Mouse (Mus musculus): ENCODE results near the gene Ryr3. TPM values are rescaled to one million over a fixed set of nuclear protein-coding genes. Genes with fewer than 3 reads are reported as not detected.

The Ryr3 gene
- total and polyA plus RNA-seq, 3 experiments: 0.33 TPM; not detected in 2

DNA sequence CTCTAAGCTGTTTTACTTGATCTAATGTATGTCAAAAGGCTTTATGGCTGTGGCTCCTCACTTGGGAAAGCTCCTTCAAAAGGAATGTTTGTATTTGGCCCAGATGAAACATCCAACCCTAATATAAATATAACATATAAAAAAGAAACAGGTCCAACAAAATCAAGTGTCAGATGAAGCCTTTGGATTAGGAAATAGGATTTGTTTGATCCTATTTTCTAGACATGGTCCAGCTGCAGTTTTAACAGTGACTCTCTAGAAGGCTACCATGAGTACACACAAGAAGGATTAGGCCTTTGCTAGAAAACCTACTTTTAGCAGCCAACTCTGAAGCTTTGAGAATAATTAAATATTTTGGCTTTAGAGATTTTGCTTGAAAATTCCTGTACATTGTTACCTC, 38.8 kb downstream of the Ryr3 start:
- DNase-seq (ENCODE audit: low spot score) (no peak), ATAC-seq (ENCODE audit: extremely low read depth, insufficient number of reproducible peaks, low FRiP score, poor library complexity, severe bottlenecking) (no peak)
- H3K4me1 ChIP-seq (ENCODE audit: insufficient read depth, low read depth, low read length): no peaks in the 10 kb centered on the region
- no peaks in the 10 kb centered on the region for H3K27me3 ChIP-seq (ENCODE audit: insufficient read depth, low read length)
- H3K9me3 ChIP-seq (replicated peaks): peaks cover 12% of the 10 kb centered on the region
- TF ChIP-seq TAL1 (conservative IDR thresholded peaks at IDR 0.05; ENCODE audit: low read depth, low read length) (no peak), GATA1 (IDR thresholded peaks at IDR 0.05; ENCODE audit: borderline replicate concordance, low read length) (no peak), CTCF (IDR thresholded peaks at IDR 0.05; ENCODE audit: low read depth, low read length) (no peak), POLR2AphosphoS5 (IDR thresholded peaks at IDR 0.05; ENCODE audit: insufficient replicate concordance, low read depth, low read length) (no peak), GATA2 (IDR thresholded peaks at IDR 0.05; ENCODE audit: borderline replicate concordance, low read depth, low read length) (no peak)
- no peak overlapping the region for H3K4me3 ChIP-seq (ENCODE audit: low read depth, low read length)
- H3K36me3 ChIP-seq (replicated peaks): no peaks in the 10 kb centered on the region

GRCm38 (mm10) chr2:113176337-113176736, 40.6 kb downstream of the Ryr3 start:
- ATAC-seq (ENCODE audit: extremely low read depth, insufficient number of reproducible peaks, low FRiP score, poor library complexity, severe bottlenecking) (no peak), DNase-seq (ENCODE audit: low spot score) (no peak)
- no peak for TF ChIP-seq GATA1 (IDR thresholded peaks at IDR 0.05; ENCODE audit: borderline replicate concordance, low read length)
- TF ChIP-seq CTCF (IDR thresholded peaks at IDR 0.05; ENCODE audit: low read depth, low read length): no peak
- no peak for TF ChIP-seq POLR2AphosphoS5 (IDR thresholded peaks at IDR 0.05; ENCODE audit: insufficient replicate concordance, low read depth, low read length)
- TF ChIP-seq TAL1 (conservative IDR thresholded peaks at IDR 0.05; ENCODE audit: low read depth, low read length): no peak
- TF ChIP-seq GATA2 (IDR thresholded peaks at IDR 0.05; ENCODE audit: borderline replicate concordance, low read depth, low read length): no peak
- H3K9me3 ChIP-seq (replicated peaks): peaks cover 13% of the 10 kb centered on the region
- no peak overlapping the region for H3K4me3 ChIP-seq (ENCODE audit: low read depth, low read length)
- H3K27me3 ChIP-seq (ENCODE audit: insufficient read depth, low read length): no peaks in the 10 kb centered on the region
- no peaks in the 10 kb centered on the region for H3K36me3 ChIP-seq (replicated peaks)
- H3K4me1 ChIP-seq (ENCODE audit: insufficient read depth, low read depth, low read length): no peaks in the 10 kb centered on the region

- Histone ChIP-seq H3K27me3 (ENCODE audit: insufficient read depth, low read length) (no peaks in the 10 kb centered on the region), H3K4me1 (ENCODE audit: insufficient read depth, low read depth, low read length) (no peaks in the 10 kb centered on the region), H3K36me3 (replicated peaks) (no peaks in the 10 kb centered on the region), H3K4me3 (ENCODE audit: low read depth, low read length) (no peak overlapping the region), H3K9me3 (replicated peaks) (peaks cover 32% of the 10 kb centered on the region)
- TF ChIP-seq TAL1 (conservative IDR thresholded peaks at IDR 0.05; ENCODE audit: low read depth, low read length): no peak
- no peak for TF ChIP-seq POLR2AphosphoS5 (IDR thresholded peaks at IDR 0.05; ENCODE audit: insufficient replicate concordance, low read depth, low read length)
- TF ChIP-seq GATA1 (IDR thresholded peaks at IDR 0.05; ENCODE audit: borderline replicate concordance, low read length): no peak
- TF ChIP-seq GATA2 (IDR thresholded peaks at IDR 0.05; ENCODE audit: borderline replicate concordance, low read depth, low read length): no peak
- TF ChIP-seq CTCF (IDR thresholded peaks at IDR 0.05; ENCODE audit: low read depth, low read length): no peak
- DNase-seq (ENCODE audit: low spot score): no peak
- ATAC-seq (ENCODE audit: extremely low read depth, insufficient number of reproducible peaks, low FRiP score, poor library complexity, severe bottlenecking): no peak
Observed at GRCm38 (mm10) chr2:113168096-113168495, 48.8 kb downstream of the Ryr3 start.

DNA sequence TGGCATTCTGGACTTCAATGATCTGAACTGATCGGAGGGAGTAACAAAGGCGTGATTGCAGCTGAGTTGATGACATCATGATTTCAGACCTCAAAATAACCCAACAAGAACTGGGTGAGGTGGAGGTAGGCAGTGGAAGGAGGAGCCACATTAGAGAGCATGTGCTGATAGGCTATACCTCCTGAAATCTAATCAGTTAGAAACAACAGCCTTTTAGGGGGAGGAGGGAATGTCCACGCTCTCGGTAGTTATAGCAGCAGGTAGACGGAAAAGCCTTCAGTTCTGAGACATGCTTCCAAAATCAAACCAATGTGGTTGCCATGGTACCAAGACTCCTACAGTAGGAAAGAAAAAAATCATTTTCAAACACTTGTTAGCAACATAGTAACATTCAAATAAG, 55.4 kb downstream of the Ryr3 start:
- ATAC-seq (ENCODE audit: extremely low read depth, insufficient number of reproducible peaks, low FRiP score, poor library complexity, severe bottlenecking): no peak
- TF ChIP-seq TAL1 (conservative IDR thresholded peaks at IDR 0.05; ENCODE audit: low read depth, low read length) (no peak), POLR2AphosphoS5 (IDR thresholded peaks at IDR 0.05; ENCODE audit: insufficient replicate concordance, low read depth, low read length) (no peak), GATA2 (IDR thresholded peaks at IDR 0.05; ENCODE audit: borderline replicate concordance, low read depth, low read length) (no peak), CTCF (IDR thresholded peaks at IDR 0.05; ENCODE audit: low read depth, low read length) (no peak), GATA1 (IDR thresholded peaks at IDR 0.05; ENCODE audit: borderline replicate concordance, low read length) (no peak)
- Histone ChIP-seq H3K27me3 (ENCODE audit: insufficient read depth, low read length) (no peaks in the 10 kb centered on the region), H3K9me3 (replicated peaks) (peaks cover 22% of the 10 kb centered on the region), H3K4me3 (ENCODE audit: low read depth, low read length) (no peak overlapping the region), H3K36me3 (replicated peaks) (no peaks in the 10 kb centered on the region), H3K4me1 (ENCODE audit: insufficient read depth, low read depth, low read length) (no peaks in the 10 kb centered on the region)
- no peak for DNase-seq (ENCODE audit: low spot score)

GRCm38 (mm10) chr2:113137766-113138165, 79.1 kb downstream of the Ryr3 start:
- Histone ChIP-seq H3K4me1 (ENCODE audit: insufficient read depth, low read depth, low read length) (no peaks in the 10 kb centered on the region), H3K9me3 (replicated peaks) (peaks cover 16% of the 10 kb centered on the region), H3K36me3 (replicated peaks) (no peaks in the 10 kb centered on the region), H3K27me3 (ENCODE audit: insufficient read depth, low read length) (no peaks in the 10 kb centered on the region), H3K4me3 (ENCODE audit: low read depth, low read length) (no peak overlapping the region)
- DNase-seq (ENCODE audit: low spot score) (no peak), ATAC-seq (ENCODE audit: extremely low read depth, insufficient number of reproducible peaks, low FRiP score, poor library complexity, severe bottlenecking) (no peak)
- TF ChIP-seq POLR2AphosphoS5 (IDR thresholded peaks at IDR 0.05; ENCODE audit: insufficient replicate concordance, low read depth, low read length) (no peak), GATA2 (IDR thresholded peaks at IDR 0.05; ENCODE audit: borderline replicate concordance, low read depth, low read length) (no peak), TAL1 (conservative IDR thresholded peaks at IDR 0.05; ENCODE audit: low read depth, low read length) (no peak), CTCF (IDR thresholded peaks at IDR 0.05; ENCODE audit: low read depth, low read length) (no peak), GATA1 (IDR thresholded peaks at IDR 0.05; ENCODE audit: borderline replicate concordance, low read length) (no peak)

DNA sequence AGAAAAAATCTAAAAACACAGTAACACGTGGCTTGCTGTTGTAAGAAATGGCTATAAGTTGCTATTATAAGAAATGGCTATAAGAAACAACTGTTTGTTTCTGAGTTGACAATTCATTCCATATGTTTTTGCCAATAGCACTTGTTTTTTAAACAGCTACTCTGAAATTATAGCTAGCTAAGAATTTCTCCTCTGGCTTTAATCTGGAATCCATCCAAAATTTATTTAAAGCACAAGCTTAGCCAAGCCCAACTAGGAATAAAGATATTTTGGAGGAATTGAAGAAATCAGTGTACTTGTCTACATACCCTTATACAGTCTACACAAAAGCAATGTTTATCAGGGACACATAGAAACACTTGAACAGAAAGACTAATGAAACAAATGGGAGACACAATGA, 93.4 kb downstream of the Ryr3 start:
- Histone ChIP-seq H3K4me1 (ENCODE audit: insufficient read depth, low read depth, low read length) (no peaks in the 10 kb centered on the region), H3K36me3 (replicated peaks) (no peaks in the 10 kb centered on the region), H3K4me3 (ENCODE audit: low read depth, low read length) (no peak overlapping the region), H3K9me3 (replicated peaks) (no peaks in the 10 kb centered on the region; the same call in none of the 2 replicates), H3K27me3 (ENCODE audit: insufficient read depth, low read length) (no peaks in the 10 kb centered on the region)
- DNase-seq (ENCODE audit: low spot score) (no peak), ATAC-seq (ENCODE audit: extremely low read depth, insufficient number of reproducible peaks, low FRiP score, poor library complexity, severe bottlenecking) (no peak)
- TF ChIP-seq POLR2AphosphoS5 (IDR thresholded peaks at IDR 0.05; ENCODE audit: insufficient replicate concordance, low read depth, low read length): no peak
- TF ChIP-seq CTCF (IDR thresholded peaks at IDR 0.05; ENCODE audit: low read depth, low read length): no peak
- TF ChIP-seq GATA1 (IDR thresholded peaks at IDR 0.05; ENCODE audit: borderline replicate concordance, low read length): no peak
- TF ChIP-seq TAL1 (conservative IDR thresholded peaks at IDR 0.05; ENCODE audit: low read depth, low read length): no peak
- TF ChIP-seq GATA2 (IDR thresholded peaks at IDR 0.05; ENCODE audit: borderline replicate concordance, low read depth, low read length): no peak

Data from G1E (cell line).